Mouse (Mus musculus): ENCODE measurements around the gene Amz2.

DNA sequence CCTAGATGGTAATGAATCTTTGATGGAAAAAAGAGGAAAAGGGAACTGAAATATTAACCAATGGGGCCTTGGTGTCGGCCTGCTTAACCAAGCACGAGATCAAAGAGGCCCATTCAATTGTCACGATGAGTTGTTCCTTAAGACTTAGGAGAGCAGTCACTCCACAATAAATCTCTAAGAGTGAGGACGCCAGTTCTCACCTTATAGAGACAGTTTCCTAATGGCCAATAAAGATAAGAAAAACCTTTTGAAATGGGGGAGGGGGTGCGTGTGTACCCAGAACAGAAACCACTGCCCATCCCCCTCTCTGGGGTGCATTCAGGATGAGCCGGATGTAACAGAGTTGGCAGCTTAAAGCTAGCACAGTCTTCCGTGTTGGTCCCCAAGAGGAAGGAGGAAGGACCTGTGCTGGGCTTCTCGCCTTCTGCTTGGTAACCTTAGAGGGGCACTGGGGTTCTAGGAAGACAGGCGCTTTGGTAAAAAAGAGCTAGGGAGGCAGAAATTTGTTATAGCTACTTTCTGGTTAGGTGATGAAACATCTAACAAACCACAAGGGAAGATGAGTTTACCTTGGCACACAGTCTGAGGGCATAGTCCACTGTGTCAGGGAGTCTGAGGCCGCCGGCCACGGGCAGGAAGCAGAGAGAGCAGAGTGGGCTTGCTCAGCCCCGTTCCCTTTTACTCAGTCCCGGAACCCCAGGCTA lies 70.2 kb downstream of the Amz2 start:
- TF ChIP-seq CTCF (IDR thresholded peaks at IDR 0.05; ENCODE audit: low read depth, low read length), result no peak
- no peak for TF ChIP-seq POLR2A (IDR thresholded peaks at IDR 0.05; ENCODE audit: borderline replicate concordance, low read depth, low read length)

Measured in bone marrow macrophage, adult 2 months (primary cell).